In the genomic region with DNA sequence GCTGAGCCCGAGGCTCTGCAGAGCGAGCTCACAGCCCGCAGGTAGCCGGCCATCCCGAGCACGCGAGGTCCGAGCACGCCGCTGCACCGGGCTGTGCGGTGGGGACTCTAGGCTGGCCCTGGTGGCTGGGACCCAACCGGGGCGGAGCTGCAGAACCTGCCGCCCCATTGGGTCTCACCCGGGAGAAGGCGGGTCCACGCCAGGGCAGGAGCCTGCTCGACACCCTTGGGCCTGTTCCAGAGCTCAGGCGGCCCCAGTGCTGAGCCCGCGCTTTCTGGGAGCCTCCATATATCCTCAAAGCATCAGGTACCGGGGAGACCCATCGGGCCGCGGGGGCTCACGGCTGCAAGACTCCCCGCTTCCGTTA, we compare ENCODE assay signal across 8 mouse cellular contexts. TPM values are rescaled to one million over a fixed set of nuclear protein-coding genes. Genes with fewer than 3 reads are reported as not detected.
DNase-seq lines count a peak whose midpoint lies in the region; ATAC-seq and TF ChIP-seq lines count a peak whose summit lies in the region.

Idh2 (minus strand) TSS at position 169 of the 367 bp plus-strand sequence.

- peak within 1 kb of the TSS; percentile 77 for H3K4me2 ChIP-seq in forebrain, embryonic 14.5 days (ENCODE audit: low read length)
- H3K4me2 ChIP-seq in neural tube, embryonic 15.5 days, result peak within 1 kb of the TSS; percentile 78

- intact Hi-C loops in heart, postnatal 14 days (cut with DNase I), result no loop called here

- 0% methylated on average over 28 of the region's 29 CpGs for WGBS in forebrain, embryonic 14.5 days
- WGBS in neural tube, embryonic 15.5 days, result under 1% methylated on average over 29 of the region's 29 CpGs

- H3K27me3 ChIP-seq in ES-Bruce4 (ENCODE audit: control insufficient read depth, insufficient read depth, low read length, poor library complexity, severe bottlenecking), result no peaks in the 10 kb centered on the region
- no peaks in the 10 kb centered on the region for H3K27me3 ChIP-seq in forebrain, embryonic 14.5 days (replicated peaks; ENCODE audit: control insufficient read depth, insufficient read depth, low read length)
- no peaks in the 10 kb centered on the region for H3K27me3 ChIP-seq in neural tube, embryonic 15.5 days (replicated peaks)

- no peaks in the 10 kb centered on the region for H3K9me3 ChIP-seq in ES-Bruce4 (replicated peaks; ENCODE audit: control insufficient read depth, insufficient read depth, low read length, poor library complexity, severe bottlenecking)
- H3K9me3 ChIP-seq in forebrain, embryonic 14.5 days (replicated peaks; ENCODE audit: control insufficient read depth, low read length), result no peaks in the 10 kb centered on the region
- H3K9me3 ChIP-seq in neural tube, embryonic 15.5 days (replicated peaks), result no peaks in the 10 kb centered on the region

- ATAC-seq in cerebellum, adult (ENCODE audit: insufficient number of reproducible peaks, low FRiP score, low TSS enrichment), result peak; percentile 98
- peak; percentile 95 for ATAC-seq in forebrain, embryonic 14.5 days
- ATAC-seq in neural tube, embryonic 15.5 days (ENCODE audit: low FRiP score), result peak; percentile 95

- no peak for TF ChIP-seq CTCF in ES-Bruce4 (IDR thresholded peaks at IDR 0.05; ENCODE audit: low read depth, low read length)

- peak; percentile 93 for DNase-seq in forebrain, embryonic 14.5 days (ENCODE audit: low spot score)
- peak; percentile 95 for DNase-seq in heart, postnatal 14 days
- DNase-seq in layer of hippocampus, adult 11-12 months (ENCODE audit: low spot score), result peak; percentile 90
- peak; percentile 94 to 96 for DNase-seq in lung, adult 18-20 months
- DNase-seq in testis, postnatal 14 days (ENCODE audit: low spot score), result peak; percentile 82

- H3K9ac ChIP-seq in ES-Bruce4 (ENCODE audit: low read depth, poor library complexity, severe bottlenecking), result peak within 1 kb of the TSS; percentile 85
- H3K9ac ChIP-seq in forebrain, embryonic 14.5 days (ENCODE audit: low read length), result peak within 1 kb of the TSS; percentile 96
- peak within 1 kb of the TSS; percentile 97 for H3K9ac ChIP-seq in neural tube, embryonic 15.5 days (replicated peaks)

- no peak for TF ChIP-seq EP300 in ES-Bruce4 (IDR thresholded peaks at IDR 0.05; ENCODE audit: insufficient read depth, low read depth, low read length)

- H3K4me1 ChIP-seq in ES-Bruce4 (ENCODE audit: control insufficient read depth, insufficient read depth, low read length), result peaks cover 2% of the 10 kb centered on the region
- peaks cover 24% of the 10 kb centered on the region for H3K4me1 ChIP-seq in forebrain, embryonic 14.5 days (ENCODE audit: control insufficient read depth, insufficient read depth, low read length)
- H3K4me1 ChIP-seq in neural tube, embryonic 15.5 days, result peaks cover 41% of the 10 kb centered on the region

- TF ChIP-seq POLR2A in ES-Bruce4 (IDR thresholded peaks at IDR 0.05; ENCODE audit: insufficient read depth, low read length), result peak; percentile 73

- H3K27ac ChIP-seq in ES-Bruce4 (ENCODE audit: insufficient read depth, low read length), result peak within 1 kb of the TSS; percentile 74
- H3K27ac ChIP-seq in forebrain, embryonic 14.5 days (ENCODE audit: low read depth, low read length), result peak within 1 kb of the TSS; percentile 97
- peak within 1 kb of the TSS; percentile 96 for H3K27ac ChIP-seq in neural tube, embryonic 15.5 days (replicated peaks)

- H3K36me3 ChIP-seq in ES-Bruce4 (ENCODE audit: control insufficient read depth, insufficient read depth, low read length, poor library complexity, severe bottlenecking), result peaks cover 2% of the 10 kb centered on the region; the same call in 1 of the 2 replicates
- H3K36me3 ChIP-seq in forebrain, embryonic 14.5 days (ENCODE audit: control insufficient read depth, insufficient read depth, low read length), result peaks cover 3% of the 10 kb centered on the region; the same call in 1 of the 2 replicates
- H3K36me3 ChIP-seq in neural tube, embryonic 15.5 days, result no peaks in the 10 kb centered on the region

- peak within 1 kb of the TSS; percentile 89 for H3K4me3 ChIP-seq in ES-Bruce4 (ENCODE audit: low read depth, low read length)
- peak within 1 kb of the TSS; percentile 89 for H3K4me3 ChIP-seq in forebrain, embryonic 14.5 days (ENCODE audit: low read depth, low read length)
- H3K4me3 ChIP-seq in neural tube, embryonic 15.5 days (replicated peaks), result peak within 1 kb of the TSS; percentile 94

RNA-seq across cellular contexts. Expression of gene Idh2, which starts in this region (rescaled TPM):
- 178 and 182 TPM in 2 replicates for polyA plus RNA-seq in ES-Bruce4 (2011; ENCODE audit: insufficient read depth, insufficient read length, low read depth, missing spikeins)
- 315 and 338 TPM in 2 replicates for polyA plus RNA-seq in forebrain, embryonic 14.5 days (2014; fragmentation: Nextera tagmentation; extraction: Ambion mirVana)
- 1,000 to 10,000 TPM; 1,322 to 1,446 TPM for total RNA-seq in heart, postnatal 14 days (2021)
- 200 and 267 TPM in 2 replicates for polyA plus RNA-seq in neural tube, embryonic 15.5 days (2015; fragmentation: Nextera tagmentation; extraction: Ambion mirVana)

Comparison
In these comparisons a context has a peak if more than half of its experiments do, and no peak if none do; other contexts are left out.
1. Peak in every context shown above with its lines: DNase-seq, ATAC-seq, H3K4me3 ChIP-seq and H3K27ac ChIP-seq.